9 mouse cellular contexts compared by ENCODE assay signal in genomic region chr13:19684007-19684406, GRCm38 (mm10). TPM values are rescaled to one million over a fixed set of nuclear protein-coding genes. Genes with fewer than 3 reads are reported as not detected.
DNase-seq lines count a peak whose midpoint lies in the region; ATAC-seq lines count a peak whose summit lies in the region.
"Had no signal": no experiment of that assay in that cellular context is flagged by ENCODE, and none has a peak within 500 bp of the region (broad histone marks: within the 10 kb centered on the region; RNA-seq: fewer than 3 reads in every experiment).

No protein-coding gene starts in this region.

- DNase-seq in kidney, adult 18-20 months: peak; percentile 31
- peak; percentile 27 for DNase-seq in ES-CJ7 (ENCODE audit: low read depth, low spot score)
- DNase-seq in adrenal gland, postnatal 10 days: peak; percentile 62
- peak; percentile 45 to 62 for DNase-seq in layer of hippocampus, postnatal 14 days (ENCODE audit: low spot score in 2 of 2)
- no peak for DNase-seq in thymus, adult 18-20 months

- H3K9ac ChIP-seq in kidney, embryonic 16.5 days (replicated peaks; ENCODE audit: low read length): no peak overlapping the region
- H3K9ac ChIP-seq in forebrain, embryonic 15.5 days (replicated peaks): no peak overlapping the region
- H3K9ac ChIP-seq in neural tube, embryonic 14.5 days (replicated peaks; ENCODE audit: low read depth, low read length): no peak overlapping the region

- no peak overlapping the region for H3K4me3 ChIP-seq in kidney, embryonic 16.5 days (ENCODE audit: low read length)
- no peak overlapping the region for H3K4me3 ChIP-seq in forebrain, embryonic 15.5 days
- H3K4me3 ChIP-seq in neural tube, embryonic 14.5 days (ENCODE audit: low read depth, low read length): no peak overlapping the region

- no peaks in the 10 kb centered on the region for H3K27me3 ChIP-seq in kidney, embryonic 16.5 days (ENCODE audit: insufficient read depth, low read length)
- H3K27me3 ChIP-seq in forebrain, embryonic 15.5 days: no peaks in the 10 kb centered on the region
- H3K27me3 ChIP-seq in neural tube, embryonic 14.5 days (ENCODE audit: control insufficient read depth, insufficient read depth, low read length): no peaks in the 10 kb centered on the region

- H3K4me2 ChIP-seq in kidney, embryonic 16.5 days (replicated peaks; ENCODE audit: low read depth, low read length): no peak overlapping the region
- H3K4me2 ChIP-seq in forebrain, embryonic 15.5 days (replicated peaks): no peak overlapping the region
- H3K4me2 ChIP-seq in neural tube, embryonic 14.5 days (ENCODE audit: low read depth, low read length): no peak overlapping the region

- no peaks in the 10 kb centered on the region for H3K4me1 ChIP-seq in kidney, embryonic 16.5 days (ENCODE audit: insufficient read depth, low read length)
- H3K4me1 ChIP-seq in forebrain, embryonic 15.5 days: peaks cover 8% of the 10 kb centered on the region
- no peaks in the 10 kb centered on the region for H3K4me1 ChIP-seq in neural tube, embryonic 14.5 days (ENCODE audit: control insufficient read depth, insufficient read depth, low read length)

- WGBS in kidney, embryonic 16.5 days: 65% methylated on average over 2 of the region's 2 CpGs
- 53% methylated on average over 2 of the region's 2 CpGs for WGBS in forebrain, embryonic 15.5 days
- WGBS in neural tube, embryonic 14.5 days: 60% methylated on average over 2 of the region's 2 CpGs

- no peaks in the 10 kb centered on the region for H3K9me3 ChIP-seq in kidney, embryonic 16.5 days (ENCODE audit: low read length)
- H3K9me3 ChIP-seq in forebrain, embryonic 15.5 days: no peaks in the 10 kb centered on the region
- no peaks in the 10 kb centered on the region for H3K9me3 ChIP-seq in neural tube, embryonic 14.5 days (ENCODE audit: control insufficient read depth, low read length)

- no peak overlapping the region for H3K27ac ChIP-seq in kidney, embryonic 16.5 days (ENCODE audit: low read length)
- H3K27ac ChIP-seq in forebrain, embryonic 15.5 days (replicated peaks): no peak overlapping the region
- no peak overlapping the region for H3K27ac ChIP-seq in neural tube, embryonic 14.5 days (ENCODE audit: low read depth, low read length)

- H3K36me3 ChIP-seq in kidney, embryonic 16.5 days (ENCODE audit: insufficient read depth, low read length): no peaks in the 10 kb centered on the region
- H3K36me3 ChIP-seq in forebrain, embryonic 15.5 days: no peaks in the 10 kb centered on the region
- H3K36me3 ChIP-seq in neural tube, embryonic 14.5 days (ENCODE audit: control insufficient read depth, insufficient read depth, low read length): no peaks in the 10 kb centered on the region

- ATAC-seq in kidney, embryonic 16.5 days (ENCODE audit: low FRiP score, low TSS enrichment): no peak
- 0 out of 2 replicates have a peak, but pooled peaks have one; percentile 42 for ATAC-seq in forebrain, embryonic 15.5 days (replicated peaks)
- peak; percentile 76 for ATAC-seq in neural tube, embryonic 14.5 days (ENCODE audit: low read depth)

RNA-seq across cellular contexts. Expression of gene Nme8, which starts 13.6 kb away (rescaled TPM):
- polyA plus RNA-seq in kidney, embryonic 16.5 days (2015; fragmentation: Nextera tagmentation; extraction: Ambion mirVana): not detected in 2 replicates
- not detected for total RNA-seq in adrenal gland, postnatal 10 days (2021)
- polyA plus RNA-seq in forebrain, embryonic 15.5 days (2015; fragmentation: Nextera tagmentation; extraction: Ambion mirVana): not detected in 2 replicates
- total RNA-seq in layer of hippocampus, postnatal 14 days (2021): not detected
- not detected in 2 replicates for polyA plus RNA-seq in neural tube, embryonic 14.5 days (2014; fragmentation: Nextera tagmentation; extraction: Ambion mirVana)
- polyA plus RNA-seq: liver, embryonic 16.5 days had no signal

Comparison
In these comparisons a context has a peak if more than half of its experiments do, and no peak if none do; other contexts are left out.
1. DNase-seq: peak in kidney, adult 18-20 months (single experiment), ES-CJ7 (single experiment), adrenal gland, postnatal 10 days (single experiment) and layer of hippocampus, postnatal 14 days (2 of 2); none in thymus, adult 18-20 months (0 of 2).